Mouse (Mus musculus) lung, postnatal 0 days (tissue): ENCODE measurements at regions not wholly inside any gene's neighbourhood (a gene's known extent, or its start where the extent isn't known, plus 50 kb on each side); places are given as distances from the start of the nearest gene placed in this dataset.

Experiments
- CTCF ChIP-seq: IDR thresholded peaks from 2 replicates; pipeline ENCODE4 v1.5.1; 2016; ENCODE audit warnings: antibody characterized with exemption, mild to moderate bottlenecking
- EP300 ChIP-seq: IDR thresholded peaks from 2 replicates; pipeline ENCODE4 v1.6.1; 2016; ENCODE audit warnings: antibody characterized with exemption, mild to moderate bottlenecking, control low read depth

- TF ChIP-seq CTCF (no peak), EP300 (no peak)
Measured at GRCm38 (mm10) chr13:107097005-107097404, 75.1 kb upstream of the Kif2a start.
